Mouse (Mus musculus): ENCODE results near the gene Spata32.

Gene Spata32

GRCm38 (mm10) chr11:103201664-103202063, 16.6 kb downstream of the Spata32 start:
- DNase-seq, result no peak

GRCm38 (mm10) chr11:103198911-103199803, 19.1 kb downstream of the Spata32 start:
- DNase-seq, result peak; percentile 59

- DNase-seq, result no peak
Measured at GRCm38 (mm10) chr11:103198339-103198738, 19.9 kb downstream of the Spata32 start.

GRCm38 (mm10) chr11:103197340-103197739, 20.9 kb downstream of the Spata32 start:
- no peak for DNase-seq

- no peak for DNase-seq
Measured at GRCm38 (mm10) chr11:103195656-103196055, 22.6 kb downstream of the Spata32 start.

GRCm38 (mm10) chr11:103195236-103195635, 23.0 kb downstream of the Spata32 start:
- DNase-seq, result no peak

- DNase-seq, result no peak
Measured at GRCm38 (mm10) chr11:103193825-103194168, 24.4 kb downstream of the Spata32 start.

GRCm38 (mm10) chr11:103192956-103193824, 25.0 kb downstream of the Spata32 start:
- DNase-seq, result peak; percentile 66

- peak; percentile 17 for DNase-seq
Measured at GRCm38 (mm10) chr11:103192230-103192955, 25.8 kb downstream of the Spata32 start.

- peak; percentile 68 for DNase-seq
Measured at GRCm38 (mm10) chr11:103184891-103185290, 33.3 kb downstream of the Spata32 start.

GRCm38 (mm10) chr11:103181911-103182310, 36.3 kb downstream of the Spata32 start:
- no peak for DNase-seq

GRCm38 (mm10) chr11:103181349-103181748, 36.9 kb downstream of the Spata32 start:
- no peak for DNase-seq

GRCm38 (mm10) chr11:103180426-103180825, 37.8 kb downstream of the Spata32 start:
- no peak for DNase-seq

- DNase-seq, result no peak
Measured at GRCm38 (mm10) chr11:103178748-103179147, 39.5 kb downstream of the Spata32 start.

GRCm38 (mm10) chr11:103177815-103178485, 40.3 kb downstream of the Spata32 start:
- DNase-seq, result no peak

- DNase-seq, result no peak
Measured at GRCm38 (mm10) chr11:103177216-103177615, 41.0 kb downstream of the Spata32 start.

- DNase-seq, result no peak
Measured at GRCm38 (mm10) chr11:103176510-103176909, 41.7 kb downstream of the Spata32 start.

GRCm38 (mm10) chr11:103175688-103176442, 42.4 kb downstream of the Spata32 start:
- DNase-seq, result no peak

GRCm38 (mm10) chr11:103174891-103175391, 43.3 kb downstream of the Spata32 start:
- DNase-seq, result no peak

- no peak for DNase-seq
Measured at GRCm38 (mm10) chr11:103174411-103174832, 43.8 kb downstream of the Spata32 start.

GRCm38 (mm10) chr11:103173771-103174344, 44.4 kb downstream of the Spata32 start:
- DNase-seq, result no peak

Data from embryo, embryonic 11 days (tissue).